In genomic region chr17:80875352-80876044, GRCm38 (mm10) we compare ENCODE assay signal across 9 mouse cellular contexts.
DNase-seq lines count a peak whose midpoint lies in the region; ATAC-seq and TF ChIP-seq lines count a peak whose summit lies in the region.
"Had no signal": no experiment of that assay in that cellular context is flagged by ENCODE, and none has a peak within 500 bp of the region (broad histone marks: within the 10 kb centered on the region; RNA-seq: fewer than 3 reads in every experiment).

No protein-coding gene starts in this region.

- TF ChIP-seq CTCF in gastrocnemius, adult 2 months (IDR thresholded peaks at IDR 0.05): peak; percentile 65
- TF ChIP-seq CTCF in kidney, adult 2 months (conservative IDR thresholded peaks at IDR 0.05; ENCODE audit: insufficient read depth, insufficient read length, low read depth, low read length): peak; percentile 72

- TF ChIP-seq POLR2A in kidney, adult 2 months (IDR thresholded peaks at IDR 0.05; ENCODE audit: low read depth, low read length): no peak

- H3K4me2 ChIP-seq in midbrain, embryonic 13.5 days (replicated peaks): no peak overlapping the region
- H3K4me2 ChIP-seq: limb, embryonic 13.5 days had no signal

- H3K9me3 ChIP-seq in midbrain, embryonic 13.5 days: no peaks in the 10 kb centered on the region
- H3K9me3 ChIP-seq: limb, embryonic 13.5 days had no signal

- H3K27me3 ChIP-seq in kidney, adult 2 months (replicated peaks; ENCODE audit: control insufficient read depth, insufficient read depth, low read length): no peaks in the 10 kb centered on the region
- H3K27me3 ChIP-seq in midbrain, embryonic 13.5 days: no peaks in the 10 kb centered on the region
- H3K27me3 ChIP-seq: limb, embryonic 13.5 days had no signal

- DNase-seq in gastrocnemius, adult 2 months: peak; percentile 36
- DNase-seq in gastrocnemius, adult 8-10 months (ENCODE audit: low spot score in 2 of 2): no peak
- DNase-seq in Muller cell, postnatal 12 days (ENCODE audit: inconsistent ontology term): peak; percentile 12
- DNase-seq in cerebellum, postnatal 14 days: peak; percentile 83 to 85
- DNase-seq in kidney, adult 2 months: peak; percentile 69
- DNase-seq in thymus, postnatal 14 days: no peak
- DNase-seq in left cerebral cortex, postnatal 25 days (ENCODE audit: low spot score in 2 of 2): no peak

- H3K4me3 ChIP-seq in gastrocnemius, adult 2 months: no peak overlapping the region
- H3K4me3 ChIP-seq in kidney, adult 2 months (ENCODE audit: insufficient read depth, low read depth, low read length): no peak overlapping the region
- no peak overlapping the region for H3K4me3 ChIP-seq in midbrain, embryonic 13.5 days (replicated peaks)
- H3K4me3 ChIP-seq: limb, embryonic 13.5 days had no signal

- intact Hi-C loops in gastrocnemius, adult 2 months (cut with DNase I): loop anchor here (1.0 kb wide), 1 partner anchor 107 kb away; no protein-coding TSS in a partner anchor
- intact Hi-C loops in left cerebral cortex, postnatal 25 days (cut with DNase I): no loop called here

- no peaks in the 10 kb centered on the region for H3K36me3 ChIP-seq in kidney, adult 2 months (ENCODE audit: control insufficient read depth, insufficient read depth, low read length)
- H3K36me3 ChIP-seq in midbrain, embryonic 13.5 days: no peaks in the 10 kb centered on the region
- H3K36me3 ChIP-seq: limb, embryonic 13.5 days had no signal

- no peak overlapping the region for H3K27ac ChIP-seq in gastrocnemius, adult 2 months
- H3K27ac ChIP-seq in kidney, adult 2 months (ENCODE audit: insufficient read depth, low read depth, low read length): no peak overlapping the region
- no peak overlapping the region for H3K27ac ChIP-seq in midbrain, embryonic 13.5 days
- H3K27ac ChIP-seq: limb, embryonic 13.5 days had no signal

- no peak overlapping the region for H3K9ac ChIP-seq in midbrain, embryonic 13.5 days (replicated peaks)
- H3K9ac ChIP-seq: limb, embryonic 13.5 days had no signal

- no peaks in the 10 kb centered on the region for H3K4me1 ChIP-seq in kidney, adult 2 months (ENCODE audit: control insufficient read depth, insufficient read depth, low read length)
- H3K4me1 ChIP-seq in midbrain, embryonic 13.5 days (replicated peaks): 0 out of 2 replicates have a peak, but pooled peaks cover 8% of the 10 kb centered on the region

- 0 out of 2 replicates have a peak, but pooled peaks have one; percentile 53 for ATAC-seq in midbrain, embryonic 13.5 days

- WGBS in kidney, adult 2 months: 33% methylated on average over 7 of the region's 7 CpGs
- WGBS in midbrain, embryonic 13.5 days: 44% methylated on average over 7 of the region's 7 CpGs

Comparison
In these comparisons a context has a peak if more than half of its experiments do, and no peak if none do; other contexts are left out.
1. DNase-seq: peak in gastrocnemius, adult 2 months (single experiment), Muller cell, postnatal 12 days (single experiment), cerebellum, postnatal 14 days (2 of 2) and kidney, adult 2 months (single experiment); none in gastrocnemius, adult 8-10 months (0 of 2), thymus, postnatal 14 days (single experiment) and left cerebral cortex, postnatal 25 days (0 of 2).